Mouse (Mus musculus): Measurements from ENCODE around the gene Metrnl.

Gene Metrnl

GRCm38 (mm10) chr11:121685491-121686001, 15.8 kb upstream of the Metrnl start:
- DNase-seq (ENCODE audit: low spot score in 2 of 2), result no peak

DNA sequence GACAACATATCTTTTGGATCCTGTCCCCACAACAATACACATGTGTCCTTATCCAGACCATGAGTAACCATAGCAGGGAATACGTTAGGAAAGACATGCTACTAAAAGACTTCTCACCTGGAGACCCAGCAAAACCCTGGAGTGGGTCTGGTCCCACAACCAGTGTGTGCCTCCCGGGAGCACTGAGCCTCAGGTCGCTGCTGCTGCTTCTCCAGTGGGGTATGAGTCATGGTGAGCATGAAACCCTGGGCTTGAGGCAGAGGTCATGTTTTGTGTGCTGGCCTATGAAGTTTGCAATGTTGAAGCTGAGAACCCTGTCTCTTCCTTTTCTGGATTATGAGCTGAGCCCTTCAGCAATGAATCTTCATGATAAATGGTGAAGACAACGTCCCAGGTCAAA, 15.3 kb upstream of the Metrnl start:
- no peak for DNase-seq (ENCODE audit: low spot score in 2 of 2)

DNA sequence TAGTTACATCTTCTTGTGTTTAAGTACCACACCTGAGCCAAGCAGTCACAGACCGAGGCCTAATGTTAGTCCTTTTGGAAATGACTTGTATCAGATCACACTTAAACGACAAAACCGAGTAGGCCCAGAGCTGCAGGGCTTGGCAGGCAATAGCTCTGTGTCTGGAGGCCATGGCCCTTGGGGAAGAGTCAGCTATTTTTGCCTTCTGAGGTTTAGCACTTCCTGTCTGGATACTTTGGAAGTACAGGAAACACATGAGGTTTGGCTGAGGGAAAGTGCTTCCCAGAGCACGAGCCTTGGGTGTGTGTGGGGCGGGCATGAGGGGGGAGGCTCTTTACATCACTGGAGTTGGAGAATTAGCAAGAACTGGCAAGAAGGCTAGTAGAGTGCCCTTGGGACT, 14.7 kb upstream of the Metrnl start:
- DNase-seq (ENCODE audit: low spot score in 2 of 2), result no peak

- DNase-seq (ENCODE audit: low spot score in 2 of 2), result peak in 1 of 2 experiments; percentile 20
Measured at GRCm38 (mm10) chr11:121688024-121688423, 13.3 kb upstream of the Metrnl start.

DNA sequence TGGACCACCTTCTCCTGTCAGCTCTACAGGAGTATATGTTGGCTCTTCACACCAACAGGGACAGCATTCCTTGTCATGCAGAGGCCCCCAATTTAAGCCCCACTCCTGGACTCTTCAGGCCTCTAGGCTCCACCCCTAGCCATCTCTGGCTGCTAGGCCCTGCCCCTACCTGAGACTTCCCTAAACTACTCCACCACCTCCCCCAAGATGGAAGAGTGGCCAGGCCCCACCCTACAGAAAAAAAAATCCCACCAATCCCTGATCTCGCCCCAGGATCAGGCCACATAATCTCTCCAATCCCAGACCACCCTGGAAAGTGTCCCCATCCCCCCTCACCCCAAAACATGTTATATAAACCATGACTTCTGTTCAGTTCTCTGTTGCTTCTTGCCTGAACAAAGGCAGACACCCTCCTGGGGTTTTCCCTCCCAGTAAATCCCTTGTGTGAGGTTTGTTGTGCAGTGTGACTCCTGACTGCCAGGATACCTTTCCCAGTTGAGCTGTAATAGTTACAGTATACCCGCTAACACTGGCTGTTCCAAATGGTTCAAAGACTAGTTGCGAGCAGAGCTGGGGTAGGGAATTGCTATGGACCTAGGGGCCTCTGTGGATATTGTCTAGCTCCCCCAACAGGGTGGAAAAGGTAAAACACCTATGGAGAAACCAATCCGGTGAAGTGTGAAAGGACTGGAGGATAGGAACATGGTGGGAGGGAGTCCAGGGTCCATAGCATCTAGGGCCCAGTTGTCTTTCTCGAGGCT, 5.9 kb upstream of the Metrnl start:
- no peak for DNase-seq (ENCODE audit: low spot score in 2 of 2)

GRCm38 (mm10) chr11:121697271-121697670, 4.1 kb upstream of the Metrnl start:
- peak; percentile 36 to 44 for DNase-seq (ENCODE audit: low spot score in 2 of 2)

- no peak for DNase-seq (ENCODE audit: low spot score in 2 of 2)
Measured at GRCm38 (mm10) chr11:121698381-121698955, 2.9 kb upstream of the Metrnl start.

- DNase-seq (ENCODE audit: low spot score in 2 of 2), result peak in 1 of 2 experiments; percentile 31
Measured at GRCm38 (mm10) chr11:121702111-121702894, 959 bp downstream of the Metrnl start.

DNA sequence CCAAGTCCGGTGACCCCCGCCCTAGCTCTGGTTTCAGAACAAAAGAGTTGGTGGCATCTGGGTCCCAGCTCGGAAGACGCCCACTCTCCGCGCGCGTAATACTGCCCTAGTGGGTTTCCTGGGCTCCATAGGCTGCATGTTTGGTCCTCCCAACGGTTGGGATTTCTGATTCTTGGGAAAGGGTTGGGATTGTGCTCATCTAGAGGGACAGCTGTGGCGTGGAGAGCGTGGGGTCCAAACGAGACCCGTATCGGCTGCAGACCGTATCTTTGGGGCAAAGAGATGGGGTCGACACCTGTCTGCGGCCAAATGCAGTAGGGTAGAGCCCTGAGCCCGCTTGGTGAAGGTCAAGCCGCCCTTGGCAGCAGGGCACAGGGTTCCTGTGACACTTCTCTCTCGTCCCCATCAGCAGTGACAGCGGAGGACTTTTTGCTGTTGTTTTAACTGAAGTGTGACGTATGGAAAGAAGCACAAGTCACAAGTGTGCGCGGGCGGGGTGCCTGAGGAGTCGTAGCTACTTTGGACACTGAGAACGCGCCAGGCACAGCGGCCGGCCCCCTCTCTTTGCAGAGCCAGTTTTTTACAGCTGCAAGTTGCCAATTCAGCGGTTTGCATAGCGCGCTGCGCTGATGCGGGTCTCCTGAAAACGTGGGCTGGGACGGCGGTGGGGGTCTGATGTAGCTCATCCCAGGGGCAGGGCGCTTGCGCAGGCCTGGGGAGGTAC, 1.7 kb downstream of the Metrnl start:
- peak in 1 of 2 experiments; percentile 24 for DNase-seq (ENCODE audit: low spot score in 2 of 2)

DNA sequence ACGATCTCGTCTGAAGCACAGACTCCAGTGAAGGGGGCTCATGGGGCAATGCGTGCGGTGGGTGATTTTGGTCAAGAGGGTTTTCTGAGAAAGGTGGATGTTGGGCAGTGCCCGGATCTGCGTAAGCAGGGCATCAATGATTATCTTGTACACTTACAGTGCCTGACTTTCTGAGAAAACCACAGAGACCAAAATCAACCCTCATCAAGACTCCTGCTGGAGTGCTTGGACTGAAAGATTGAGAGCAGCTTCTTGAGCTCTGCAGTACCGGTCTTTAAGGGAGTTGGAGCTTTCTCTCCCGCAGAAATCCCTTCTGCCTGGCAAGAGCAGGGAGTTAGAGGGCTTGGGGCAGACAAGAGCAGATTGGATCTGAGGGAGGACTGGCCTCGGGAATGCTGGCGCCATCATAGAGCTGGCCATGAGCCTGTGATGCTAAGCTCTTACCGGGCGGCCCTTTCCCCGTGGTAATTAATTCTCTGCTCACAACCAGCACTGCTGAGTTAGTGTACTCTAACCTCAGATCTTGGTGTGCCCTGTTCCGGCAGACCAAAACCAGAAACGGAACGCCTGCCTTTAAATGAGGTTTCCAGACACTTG, 2.4 kb downstream of the Metrnl start:
- DNase-seq (ENCODE audit: low spot score in 2 of 2), result no peak

DNA sequence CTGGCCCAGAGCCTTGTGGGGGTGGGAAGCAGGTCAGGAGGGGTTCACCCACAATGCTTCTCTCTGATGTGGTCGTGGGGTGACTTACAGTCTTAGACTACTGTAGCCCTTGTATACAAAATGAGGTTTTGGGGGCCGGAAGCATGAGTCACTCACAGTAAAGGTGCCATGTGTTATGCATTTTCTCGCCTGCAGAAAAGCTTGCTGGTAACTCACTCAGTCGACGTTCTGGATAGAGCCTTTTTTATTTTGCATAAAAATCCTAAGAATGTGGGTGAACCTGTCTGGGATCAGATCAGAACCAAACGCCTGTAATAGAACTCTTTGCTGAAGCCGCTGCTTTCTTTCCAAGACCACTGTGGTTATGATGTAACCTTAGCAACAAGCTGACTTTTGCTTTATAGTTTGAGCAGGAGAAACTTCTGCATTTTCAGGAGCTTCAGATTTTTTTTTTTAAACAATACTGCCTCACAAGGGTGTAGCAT, 5.2 kb downstream of the Metrnl start:
- peak; percentile 77 to 82 for DNase-seq (ENCODE audit: low spot score in 2 of 2)

- DNase-seq (ENCODE audit: low spot score in 2 of 2), result no peak
Measured at GRCm38 (mm10) chr11:121709278-121709677, 7.9 kb downstream of the Metrnl start.

DNA sequence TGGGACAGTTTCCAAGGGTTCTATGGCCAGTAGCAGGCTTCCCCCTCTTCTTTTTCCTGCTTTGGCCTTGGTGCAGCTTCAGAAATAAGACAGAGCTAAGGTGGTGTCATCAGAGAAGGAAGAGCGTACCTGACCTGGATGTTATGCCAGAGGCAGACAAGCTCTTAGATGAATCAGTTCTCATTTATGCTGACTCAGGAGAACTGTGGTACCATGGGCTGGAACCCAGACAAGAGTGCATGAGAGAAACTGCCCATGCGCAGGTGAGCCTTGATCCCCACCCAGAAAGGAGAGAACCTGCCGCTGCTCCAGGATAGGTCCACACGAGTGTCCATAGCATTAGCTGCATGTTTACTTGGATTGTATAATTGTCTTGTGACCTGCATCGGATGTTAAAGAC, 8.9 kb downstream of the Metrnl start:
- DNase-seq (ENCODE audit: low spot score in 2 of 2), result no peak

DNA sequence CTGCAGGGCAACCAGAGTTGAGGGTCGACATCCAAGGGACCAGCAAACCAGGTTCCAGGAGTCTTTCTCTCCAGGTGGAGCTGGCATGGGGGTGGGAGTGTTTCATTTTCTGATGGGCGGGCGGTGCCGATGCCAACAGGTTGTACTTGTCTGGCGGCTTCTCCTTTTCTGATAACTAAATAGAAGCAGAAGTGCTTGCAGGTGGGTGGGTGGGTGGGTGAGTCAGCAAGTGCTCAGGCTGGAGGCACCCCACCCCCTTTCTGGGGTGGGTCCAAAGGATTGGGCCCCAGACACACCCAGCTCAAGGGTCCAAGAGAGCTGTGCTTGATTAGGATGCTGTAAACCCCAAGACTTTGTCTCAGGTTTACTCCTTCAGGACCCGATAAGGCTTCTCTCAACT, 11.6 kb downstream of the Metrnl start:
- no peak for DNase-seq (ENCODE audit: low spot score in 2 of 2)

- DNase-seq (ENCODE audit: low spot score in 2 of 2), result no peak
Measured at GRCm38 (mm10) chr11:121713569-121713968, 12.2 kb downstream of the Metrnl start.

- DNase-seq (ENCODE audit: low spot score in 2 of 2), result no peak
Measured at GRCm38 (mm10) chr11:121714745-121715485, 13.6 kb downstream of the Metrnl start.

GRCm38 (mm10) chr11:121717724-121718123, 16.4 kb downstream of the Metrnl start:
- DNase-seq (ENCODE audit: low spot score in 2 of 2), result no peak

DNA sequence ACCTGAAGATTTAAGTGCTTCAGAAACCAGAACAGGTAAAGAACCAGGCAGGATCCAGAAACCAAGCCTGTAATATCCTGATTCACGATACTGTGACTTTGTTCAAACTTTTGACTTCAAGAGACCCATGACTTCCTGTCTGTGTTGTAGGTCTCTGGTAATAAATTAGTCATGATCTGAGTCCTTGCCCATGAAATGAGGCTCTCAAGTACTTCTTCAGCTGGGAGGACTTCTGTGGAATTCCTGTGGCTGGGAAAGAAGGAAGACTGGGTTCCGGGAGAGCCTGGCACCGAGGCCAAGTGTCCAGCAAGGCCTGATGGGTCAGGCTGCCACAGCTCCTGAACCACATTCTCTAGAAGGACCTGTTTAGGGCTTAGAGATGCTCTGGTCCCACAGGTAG, 19.4 kb downstream of the Metrnl start:
- DNase-seq (ENCODE audit: low spot score in 2 of 2), result no peak

- no peak for DNase-seq (ENCODE audit: low spot score in 2 of 2)
Measured at GRCm38 (mm10) chr11:121722434-121722833, 21.1 kb downstream of the Metrnl start.

GRCm38 (mm10) chr11:121726625-121727024, 25.3 kb downstream of the Metrnl start:
- no peak for DNase-seq (ENCODE audit: low spot score in 2 of 2)

DNA sequence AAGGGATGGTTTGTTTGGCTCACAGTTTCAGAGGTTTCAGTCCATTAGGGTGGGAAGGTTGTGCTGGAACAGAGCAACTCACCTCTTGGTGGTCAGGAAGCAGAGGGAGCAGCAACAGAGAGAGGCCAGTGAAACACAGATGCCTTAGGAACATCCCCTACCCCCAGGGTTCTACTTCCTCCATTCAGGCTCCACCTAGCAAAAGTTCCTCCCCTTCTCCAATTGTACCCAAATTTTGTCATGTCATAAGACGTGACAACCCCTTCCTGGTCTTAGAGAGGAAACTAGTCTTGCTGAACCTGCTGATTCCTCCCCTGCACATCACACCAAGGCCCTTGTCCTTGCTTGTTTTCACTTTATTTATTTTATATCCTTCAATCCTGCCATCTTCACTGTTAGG, 32.8 kb downstream of the Metrnl start:
- DNase-seq (ENCODE audit: low spot score in 2 of 2), result no peak
